Mouse (Mus musculus) stomach, embryonic 15.5 days (tissue): ENCODE measurements at regions not wholly inside any gene's neighbourhood (a gene's known extent, or its start where the extent isn't known, plus 50 kb on each side); places are given as distances from the start of the nearest gene placed in this dataset.

ENCODE experiments used
- ATAC-seq: fragments of 200-750 bp; cut with Nextera tagmentation; 2 replicates; pipeline ENCODE4 v1.8.0; 2017; ENCODE audit warnings: low read depth, moderate number of reproducible peaks, moderate TSS enrichment; ENCODE audit not compliant: insufficient read depth, low FRiP score
- H3K27ac ChIP-seq: fragments of 300-500 bp; sonication (generic); 2 replicates; pipeline ENCODE4 v1.5.1; 2015; ENCODE audit warnings: mild to moderate bottlenecking, inconsistent platforms
- H3K27me3 ChIP-seq: fragments of 300-500 bp; sonication (generic); replicated peaks from 2 replicates; pipeline ENCODE4 v1.6.1; 2015; ENCODE audit warnings: inconsistent platforms
- H3K36me3 ChIP-seq: fragments of 300-500 bp; sonication (generic); 2 replicates; pipeline ENCODE4 v1.6.1; 2015; ENCODE audit warnings: inconsistent platforms
- H3K4me1 ChIP-seq: fragments of 300-500 bp; sonication (generic); 2 replicates; pipeline ENCODE4 v1.6.1; 2015; ENCODE audit warnings: inconsistent platforms
- H3K4me2 ChIP-seq: fragments of 300-500 bp; sonication (generic); 2 replicates; pipeline ENCODE4 v1.6.1; 2015; ENCODE audit warnings: mild to moderate bottlenecking, inconsistent platforms
- H3K4me3 ChIP-seq: fragments of 300-500 bp; sonication (generic); replicated peaks from 2 replicates; pipeline ENCODE4 v1.5.1; 2015; ENCODE audit warnings: inconsistent platforms
- H3K9ac ChIP-seq: fragments of 300-500 bp; sonication (generic); 2 replicates; pipeline ENCODE4 v1.6.1; 2015; ENCODE audit warnings: inconsistent platforms
- H3K9me3 ChIP-seq: fragments of 300-500 bp; sonication (generic); 2 replicates; pipeline ENCODE4 v1.6.1; 2016; ENCODE audit warnings: inconsistent platforms
- WGBS: fragments of 180-500 bp; shearing (Covaris S2); methylation state at CpG from one replicate; pipeline ENCODE4 v1.1.7; 2015; 5-methylcytosine and 5-hydroxymethylcytosine counted together

- no peaks in the 10 kb centered on the region for H3K9me3 ChIP-seq
- 47% methylated on average over 7 of the region's 7 CpGs for WGBS
- no peaks in the 10 kb centered on the region for H3K27me3 ChIP-seq
- no peak overlapping the region for H3K4me3 ChIP-seq
- no peak for ATAC-seq
- H3K4me1 ChIP-seq = no peaks in the 10 kb centered on the region
- H3K9ac ChIP-seq = no peak overlapping the region
- H3K4me2 ChIP-seq = no peak overlapping the region
- no peaks in the 10 kb centered on the region for H3K36me3 ChIP-seq
- H3K27ac ChIP-seq = no peak overlapping the region
These were observed 454.0 kb upstream of the Zdhhc25 start for GRCm38 (mm10) chr15:88146118-88146517.

GRCm38 (mm10) chr15:88151199-88151598 is 448.9 kb upstream of the Zdhhc25 start:
- 56% methylated on average over 6 of the region's 6 CpGs for WGBS
- H3K4me2 ChIP-seq = no peak overlapping the region
- H3K9ac ChIP-seq = no peak overlapping the region
- H3K36me3 ChIP-seq = no peaks in the 10 kb centered on the region
- no peak overlapping the region for H3K4me3 ChIP-seq
- ATAC-seq = no peak
- no peaks in the 10 kb centered on the region for H3K4me1 ChIP-seq
- H3K27me3 ChIP-seq = no peaks in the 10 kb centered on the region
- no peaks in the 10 kb centered on the region for H3K9me3 ChIP-seq
- no peak overlapping the region for H3K27ac ChIP-seq

- no peak overlapping the region for H3K27ac ChIP-seq
- WGBS = 66% methylated on average over 2 of the region's 2 CpGs
- ATAC-seq = no peak
- H3K27me3 ChIP-seq = no peaks in the 10 kb centered on the region
- no peak overlapping the region for H3K4me3 ChIP-seq
- no peak overlapping the region for H3K9ac ChIP-seq
- H3K9me3 ChIP-seq = no peaks in the 10 kb centered on the region
- H3K4me2 ChIP-seq = no peak overlapping the region
- no peaks in the 10 kb centered on the region for H3K36me3 ChIP-seq
- H3K4me1 ChIP-seq = no peaks in the 10 kb centered on the region
These were observed 440.4 kb upstream of the Zdhhc25 start for GRCm38 (mm10) chr15:88159618-88160170.

- no peak overlapping the region for H3K27ac ChIP-seq
- no peak for ATAC-seq
- H3K4me1 ChIP-seq = no peaks in the 10 kb centered on the region
- 80% methylated on average over 4 of the region's 4 CpGs for WGBS
- no peaks in the 10 kb centered on the region for H3K27me3 ChIP-seq
- no peak overlapping the region for H3K4me2 ChIP-seq
- H3K9me3 ChIP-seq = no peaks in the 10 kb centered on the region
- no peak overlapping the region for H3K4me3 ChIP-seq
- H3K36me3 ChIP-seq = no peaks in the 10 kb centered on the region
- no peak overlapping the region for H3K9ac ChIP-seq
These were observed 439.8 kb upstream of the Zdhhc25 start for GRCm38 (mm10) chr15:88160291-88160690.

- H3K27ac ChIP-seq = no peak overlapping the region
- no peak for ATAC-seq
- no peaks in the 10 kb centered on the region for H3K4me1 ChIP-seq
- H3K9me3 ChIP-seq = no peaks in the 10 kb centered on the region
- H3K4me2 ChIP-seq = no peak overlapping the region
- WGBS = 76% methylated on average over 3 of the region's 3 CpGs
- H3K4me3 ChIP-seq = no peak overlapping the region
- H3K27me3 ChIP-seq = no peaks in the 10 kb centered on the region
- H3K36me3 ChIP-seq = no peaks in the 10 kb centered on the region
- no peak overlapping the region for H3K9ac ChIP-seq
These were observed 436.7 kb upstream of the Zdhhc25 start for GRCm38 (mm10) chr15:88163438-88163837.

- Histone ChIP-seq H3K4me1 (no peaks in the 10 kb centered on the region), H3K36me3 (no peaks in the 10 kb centered on the region), H3K4me3 (no peak overlapping the region), H3K9me3 (no peaks in the 10 kb centered on the region), H3K27ac (no peak overlapping the region), H3K27me3 (no peaks in the 10 kb centered on the region), H3K4me2 (no peak overlapping the region), H3K9ac (no peak overlapping the region)
- no peak for ATAC-seq
- 34% methylated on average over 3 of the region's 3 CpGs for WGBS
These were observed 425.8 kb upstream of the Zdhhc25 start for GRCm38 (mm10) chr15:88174326-88174725.

- Histone ChIP-seq H3K36me3 (no peaks in the 10 kb centered on the region), H3K9ac (no peak overlapping the region), H3K9me3 (no peaks in the 10 kb centered on the region), H3K4me2 (no peak overlapping the region), H3K4me1 (no peaks in the 10 kb centered on the region), H3K27me3 (no peaks in the 10 kb centered on the region), H3K27ac (no peak overlapping the region), H3K4me3 (no peak overlapping the region)
- ATAC-seq = no peak
- 69% methylated on average over 3 of the region's 3 CpGs for WGBS
These were observed 424.1 kb upstream of the Zdhhc25 start for GRCm38 (mm10) chr15:88175991-88176390.

GRCm38 (mm10) chr15:88196539-88196938 is 403.6 kb upstream of the Zdhhc25 start:
- H3K36me3 ChIP-seq = no peaks in the 10 kb centered on the region
- H3K4me1 ChIP-seq = no peaks in the 10 kb centered on the region
- no peaks in the 10 kb centered on the region for H3K9me3 ChIP-seq
- no peak overlapping the region for H3K9ac ChIP-seq
- 81% methylated on average over 2 of the region's 2 CpGs for WGBS
- ATAC-seq = no peak
- H3K4me2 ChIP-seq = no peak overlapping the region
- no peaks in the 10 kb centered on the region for H3K27me3 ChIP-seq
- H3K27ac ChIP-seq = no peak overlapping the region
- no peak overlapping the region for H3K4me3 ChIP-seq

- no peak for ATAC-seq
- H3K27me3 ChIP-seq = no peaks in the 10 kb centered on the region
- no peaks in the 10 kb centered on the region for H3K36me3 ChIP-seq
- H3K4me3 ChIP-seq = no peak overlapping the region
- H3K9ac ChIP-seq = no peak overlapping the region
- H3K4me1 ChIP-seq = no peaks in the 10 kb centered on the region
- no peak overlapping the region for H3K27ac ChIP-seq
- 64% methylated on average over 3 of the region's 3 CpGs for WGBS
- no peak overlapping the region for H3K4me2 ChIP-seq
- no peaks in the 10 kb centered on the region for H3K9me3 ChIP-seq
These were observed 397.4 kb upstream of the Zdhhc25 start for GRCm38 (mm10) chr15:88202736-88203135.

- 29% methylated on average over 3 of the region's 3 CpGs for WGBS
- no peaks in the 10 kb centered on the region for H3K9me3 ChIP-seq
- H3K27me3 ChIP-seq = no peaks in the 10 kb centered on the region
- no peak overlapping the region for H3K4me2 ChIP-seq
- H3K4me1 ChIP-seq = no peaks in the 10 kb centered on the region
- no peak overlapping the region for H3K4me3 ChIP-seq
- H3K9ac ChIP-seq = no peak overlapping the region
- H3K36me3 ChIP-seq = no peaks in the 10 kb centered on the region
- no peak for ATAC-seq
- no peak overlapping the region for H3K27ac ChIP-seq
These were observed 386.7 kb upstream of the Zdhhc25 start for GRCm38 (mm10) chr15:88213356-88213755.

GRCm38 (mm10) chr15:88214286-88214685 is 385.8 kb upstream of the Zdhhc25 start:
- no peak for ATAC-seq
- no peaks in the 10 kb centered on the region for H3K36me3 ChIP-seq
- H3K9me3 ChIP-seq = no peaks in the 10 kb centered on the region
- no peaks in the 10 kb centered on the region for H3K4me1 ChIP-seq
- H3K9ac ChIP-seq = no peak overlapping the region
- H3K27ac ChIP-seq = no peak overlapping the region
- H3K4me2 ChIP-seq = no peak overlapping the region
- H3K27me3 ChIP-seq = no peaks in the 10 kb centered on the region
- WGBS = 50% methylated on average over 4 of the region's 4 CpGs
- H3K4me3 ChIP-seq = no peak overlapping the region

- Histone ChIP-seq H3K27ac (no peak overlapping the region), H3K9ac (no peak overlapping the region), H3K4me3 (no peak overlapping the region), H3K4me2 (no peak overlapping the region), H3K27me3 (no peaks in the 10 kb centered on the region), H3K36me3 (no peaks in the 10 kb centered on the region), H3K9me3 (no peaks in the 10 kb centered on the region), H3K4me1 (no peaks in the 10 kb centered on the region)
- WGBS = 68% methylated on average over 4 of the region's 4 CpGs
- no peak for ATAC-seq
These were observed 370.6 kb upstream of the Zdhhc25 start for GRCm38 (mm10) chr15:88229456-88229855.

- Histone ChIP-seq H3K36me3 (no peaks in the 10 kb centered on the region), H3K4me2 (no peak overlapping the region), H3K9me3 (no peaks in the 10 kb centered on the region), H3K27ac (no peak overlapping the region), H3K4me3 (no peak overlapping the region), H3K9ac (no peak overlapping the region), H3K4me1 (0 out of 2 replicates have a peak, but pooled peaks cover 2% of the 10 kb centered on the region), H3K27me3 (no peaks in the 10 kb centered on the region)
- WGBS = 80% methylated on average over 13 of the region's 13 CpGs
- ATAC-seq = no peak
These were observed 355.5 kb upstream of the Zdhhc25 start for GRCm38 (mm10) chr15:88244606-88245005.
